ENCODE assay signal across 17 mouse cellular contexts in genomic region chr11:29765063-29765462, GRCm38 (mm10).
DNase-seq lines count a peak whose midpoint lies in the region; ATAC-seq and TF ChIP-seq lines count a peak whose summit lies in the region.
"Had no signal": no experiment of that assay in that cellular context is flagged by ENCODE, and none has a peak within 500 bp of the region (broad histone marks: within the 10 kb centered on the region; RNA-seq: fewer than 3 reads in every experiment).

No protein-coding gene starts in this region.

- intact Hi-C loops in left cerebral cortex, adult 2 months (cut with DNase I): no loop called here

- H3K4me3 ChIP-seq in left cerebral cortex, adult 2 months: no peak overlapping the region
- H3K4me3 ChIP-seq: erythroblast, embryonic 14.5 days; hindbrain, embryonic 12.5 days; intestine, embryonic 15.5 days; limb, embryonic 13.5 days; megakaryocyte, embryonic 14.5 days had no signal

- ATAC-seq in inflammation-experienced regulatory T-cells, adult 6 months: no peak
- ATAC-seq: intestine, embryonic 15.5 days; lung, postnatal 0 days had no signal

- peak overlapping the region; percentile 87 for H3K27ac ChIP-seq in left cerebral cortex, adult 2 months
- H3K27ac ChIP-seq: hindbrain, embryonic 12.5 days; intestine, embryonic 15.5 days; limb, embryonic 13.5 days; liver, embryonic 14.5 days; stomach, postnatal 0 days had no signal

- DNase-seq in cerebellum, adult 11 months: peak; percentile 41
- no peak for DNase-seq in cerebellum, postnatal 4 days (ENCODE audit: low spot score in 2 of 2)
- no peak for DNase-seq in left cerebral cortex, adult 2 months (ENCODE audit: extremely low spot score in 1 of 2, low spot score in 2 of 2)
- no peak for DNase-seq in left cerebral cortex, adult 9 months (ENCODE audit: low spot score in 2 of 2)
- DNase-seq in cerebellum, postnatal 25 days: peak; percentile 48 to 58
- no peak for DNase-seq in yolk sac, embryonic 10.5 days (ENCODE audit: low spot score)
- no peak for DNase-seq in urinary bladder, postnatal 25 days (ENCODE audit: low spot score)
- DNase-seq: gastrocnemius, postnatal 14 days had no signal

- no peak for TF ChIP-seq CTCF in left cerebral cortex, adult 2 months (IDR thresholded peaks at IDR 0.05)

Comparison
In these comparisons a context has a peak if more than half of its experiments do, and no peak if none do; other contexts are left out.
1. DNase-seq: peak in cerebellum, adult 11 months (single experiment) and cerebellum, postnatal 25 days (2 of 2); none in cerebellum, postnatal 4 days (0 of 2), left cerebral cortex, adult 2 months (0 of 2), left cerebral cortex, adult 9 months (0 of 2), yolk sac, embryonic 10.5 days (single experiment) and urinary bladder, postnatal 25 days (single experiment).